Mouse (Mus musculus): ENCODE results near the gene D17Wsu92e. TPM values are rescaled to one million over a fixed set of nuclear protein-coding genes. Genes with fewer than 3 reads are reported as not detected.

The D17Wsu92e gene
- polyA plus RNA-seq, 1 experiment = 79.4 TPM

- Histone ChIP-seq H3K79me2 (ENCODE audit: control insufficient read depth, insufficient read depth) (peaks cover 95% of the 10 kb centered on the region), H3K36me3 (ENCODE audit: control insufficient read depth, insufficient read depth) (no peaks in the 10 kb centered on the region), H3K4me2 (ENCODE audit: low read depth) (no peak overlapping the region), H3K4me3 (no peak overlapping the region), H3K27me3 (ENCODE audit: control insufficient read depth, insufficient read depth, insufficient read length) (no peaks in the 10 kb centered on the region), H3ac (ENCODE audit: control insufficient read depth, insufficient read length) (no peak overlapping the region)
- no peak for TF ChIP-seq TCF12 (IDR thresholded peaks at IDR 0.05; ENCODE audit: insufficient read depth, poor library complexity, severe bottlenecking)
- no peak for TF ChIP-seq MYOG (IDR thresholded peaks at IDR 0.05; ENCODE audit: control insufficient read depth in 1 of 3, insufficient read depth in 1 of 3, insufficient read length in 2 of 3, low read depth in 2 of 3)
- TF ChIP-seq CEBPB (IDR thresholded peaks at IDR 0.05; ENCODE audit: insufficient read depth, poor library complexity, severe bottlenecking) = no peak
- TF ChIP-seq MYOD1 (IDR thresholded peaks at IDR 0.05; ENCODE audit: control insufficient read depth in 1 of 3, insufficient read length in 2 of 3, low read depth in 2 of 3) = no peak
- no peak for TF ChIP-seq E2F4 (IDR thresholded peaks at IDR 0.05; ENCODE audit: insufficient read depth)
- TF ChIP-seq POLR2A (IDR thresholded peaks at IDR 0.05; ENCODE audit: insufficient read length, low read depth) = no peak
- TF ChIP-seq MAX (IDR thresholded peaks at IDR 0.05; ENCODE audit: low read depth) = no peak
- no peak for TF ChIP-seq REST (IDR thresholded peaks at IDR 0.05; ENCODE audit: insufficient read depth, insufficient read length)
- TF ChIP-seq TCF3 (IDR thresholded peaks at IDR 0.05; ENCODE audit: insufficient read length, low read depth) = no peak
- TF ChIP-seq USF1 (IDR thresholded peaks at IDR 0.05; ENCODE audit: low read depth) = no peak
- TF ChIP-seq POLR2AphosphoS2 (IDR thresholded peaks at IDR 0.05; ENCODE audit: insufficient read length, low read depth) = no peak
- no peak for TF ChIP-seq SRF (IDR thresholded peaks at IDR 0.05; ENCODE audit: control insufficient read depth, insufficient read length, low read depth)
Observed at GRCm38 (mm10) chr17:27804156-27804690, 16.2 kb downstream of the D17Wsu92e start.

GRCm38 (mm10) chr17:27803752-27804151, 16.7 kb downstream of the D17Wsu92e start:
- no peaks in the 10 kb centered on the region for H3K36me3 ChIP-seq (ENCODE audit: control insufficient read depth, insufficient read depth)
- H3K79me2 ChIP-seq (ENCODE audit: control insufficient read depth, insufficient read depth) = peaks cover 96% of the 10 kb centered on the region
- H3K27me3 ChIP-seq (ENCODE audit: control insufficient read depth, insufficient read depth, insufficient read length) = no peaks in the 10 kb centered on the region
- TF ChIP-seq MAX (IDR thresholded peaks at IDR 0.05; ENCODE audit: low read depth) (no peak), POLR2AphosphoS2 (IDR thresholded peaks at IDR 0.05; ENCODE audit: insufficient read length, low read depth) (no peak)
- H3K4me2 ChIP-seq (ENCODE audit: low read depth) = no peak overlapping the region
- no peak overlapping the region for H3ac ChIP-seq (ENCODE audit: control insufficient read depth, insufficient read length)
- H3K4me3 ChIP-seq = no peak overlapping the region

GRCm38 (mm10) chr17:27800710-27801648, 19.5 kb downstream of the D17Wsu92e start:
- Histone ChIP-seq H3K79me2 (ENCODE audit: control insufficient read depth, insufficient read depth) (peaks cover 96% of the 10 kb centered on the region), H3K4me3 (no peak overlapping the region), H3ac (ENCODE audit: control insufficient read depth, insufficient read length) (no peak overlapping the region), H3K27me3 (ENCODE audit: control insufficient read depth, insufficient read depth, insufficient read length) (no peaks in the 10 kb centered on the region), H3K4me2 (ENCODE audit: low read depth) (peak overlapping the region; percentile 79), H3K36me3 (ENCODE audit: control insufficient read depth, insufficient read depth) (no peaks in the 10 kb centered on the region)
- no peak for TF ChIP-seq POLR2A (IDR thresholded peaks at IDR 0.05; ENCODE audit: insufficient read length, low read depth)
- TF ChIP-seq REST (IDR thresholded peaks at IDR 0.05; ENCODE audit: insufficient read depth, insufficient read length) = no peak
- TF ChIP-seq MYOG (IDR thresholded peaks at IDR 0.05; ENCODE audit: control insufficient read depth in 1 of 3, insufficient read depth in 1 of 3, insufficient read length in 2 of 3, low read depth in 2 of 3) = no peak
- no peak for TF ChIP-seq MYOD1 (IDR thresholded peaks at IDR 0.05; ENCODE audit: control insufficient read depth in 1 of 3, insufficient read length in 2 of 3, low read depth in 2 of 3)
- TF ChIP-seq MAX (IDR thresholded peaks at IDR 0.05; ENCODE audit: low read depth) = no peak
- no peak for TF ChIP-seq SRF (IDR thresholded peaks at IDR 0.05; ENCODE audit: control insufficient read depth, insufficient read length, low read depth)
- TF ChIP-seq TCF12 (IDR thresholded peaks at IDR 0.05; ENCODE audit: insufficient read depth, poor library complexity, severe bottlenecking) = no peak

- Histone ChIP-seq H3K4me3 (no peak overlapping the region), H3ac (ENCODE audit: control insufficient read depth, insufficient read length) (no peak overlapping the region), H3K4me2 (ENCODE audit: low read depth) (peak overlapping the region; percentile 79), H3K79me2 (ENCODE audit: control insufficient read depth, insufficient read depth) (peaks cover 96% of the 10 kb centered on the region), H3K36me3 (ENCODE audit: control insufficient read depth, insufficient read depth) (no peaks in the 10 kb centered on the region), H3K27me3 (ENCODE audit: control insufficient read depth, insufficient read depth, insufficient read length) (no peaks in the 10 kb centered on the region)
- TF ChIP-seq E2F4 (IDR thresholded peaks at IDR 0.05; ENCODE audit: insufficient read depth) (no peak), MYOD1 (IDR thresholded peaks at IDR 0.05; ENCODE audit: control insufficient read depth in 1 of 3, insufficient read length in 2 of 3, low read depth in 2 of 3) (peak in 1 of 3 experiments; percentile 16)
Observed at GRCm38 (mm10) chr17:27799771-27800584, 20.5 kb downstream of the D17Wsu92e start.

GRCm38 (mm10) chr17:27797341-27797872, 23.0 kb downstream of the D17Wsu92e start:
- Histone ChIP-seq H3K27me3 (ENCODE audit: control insufficient read depth, insufficient read depth, insufficient read length) (no peaks in the 10 kb centered on the region), H3ac (ENCODE audit: control insufficient read depth, insufficient read length) (no peak overlapping the region), H3K4me3 (no peak overlapping the region), H3K4me2 (ENCODE audit: low read depth) (no peak overlapping the region), H3K36me3 (ENCODE audit: control insufficient read depth, insufficient read depth) (no peaks in the 10 kb centered on the region), H3K79me2 (ENCODE audit: control insufficient read depth, insufficient read depth) (peaks cover 93% of the 10 kb centered on the region)
- no peak for TF ChIP-seq MYOD1 (IDR thresholded peaks at IDR 0.05; ENCODE audit: control insufficient read depth in 1 of 3, insufficient read length in 2 of 3, low read depth in 2 of 3)
- no peak for TF ChIP-seq CEBPB (IDR thresholded peaks at IDR 0.05; ENCODE audit: insufficient read depth, poor library complexity, severe bottlenecking)
- no peak for TF ChIP-seq TCF12 (IDR thresholded peaks at IDR 0.05; ENCODE audit: insufficient read depth, poor library complexity, severe bottlenecking)
- no peak for TF ChIP-seq USF1 (IDR thresholded peaks at IDR 0.05; ENCODE audit: low read depth)
- TF ChIP-seq E2F4 (IDR thresholded peaks at IDR 0.05; ENCODE audit: insufficient read depth) = no peak
- no peak for TF ChIP-seq TCF3 (IDR thresholded peaks at IDR 0.05; ENCODE audit: insufficient read length, low read depth)
- TF ChIP-seq MAX (IDR thresholded peaks at IDR 0.05; ENCODE audit: low read depth) = no peak
- no peak for TF ChIP-seq MYOG (IDR thresholded peaks at IDR 0.05; ENCODE audit: control insufficient read depth in 1 of 3, insufficient read depth in 1 of 3, insufficient read length in 2 of 3, low read depth in 2 of 3)
- TF ChIP-seq SRF (IDR thresholded peaks at IDR 0.05; ENCODE audit: control insufficient read depth, insufficient read length, low read depth) = no peak
- TF ChIP-seq POLR2A (IDR thresholded peaks at IDR 0.05; ENCODE audit: insufficient read length, low read depth) = no peak
- TF ChIP-seq REST (IDR thresholded peaks at IDR 0.05; ENCODE audit: insufficient read depth, insufficient read length) = no peak
- no peak for TF ChIP-seq POLR2AphosphoS2 (IDR thresholded peaks at IDR 0.05; ENCODE audit: insufficient read length, low read depth)
